Mouse (Mus musculus): ENCODE results near the gene Cd200r3. TPM values are rescaled to one million over a fixed set of nuclear protein-coding genes. Genes with fewer than 3 reads are reported as not detected.

The Cd200r3 gene
- not detected in 2 replicates for polyA plus RNA-seq (2016; fragmentation: Nextera tagmentation; extraction: Ambion mirVana)

- no peak for ATAC-seq (ENCODE audit: low FRiP score, low read depth)
- Histone ChIP-seq H3K27ac (replicated peaks) (no peak within 1 kb of the TSS), H3K4me3 (no peak within 1 kb of the TSS), H3K36me3 (no peaks in the 10 kb centered on the region), H3K27me3 (no peaks in the 10 kb centered on the region), H3K4me1 (no peaks in the 10 kb centered on the region), H3K9me3 (no peaks in the 10 kb centered on the region), H3K4me2 (replicated peaks) (no peak within 1 kb of the TSS), H3K9ac (replicated peaks) (no peak within 1 kb of the TSS)
- 91% methylated on average over 3 of the region's 3 CpGs for WGBS
Observed at GRCm38 (mm10) chr16:44943468-44943867, at the start of gene Cd200r3. Cd200r3 (plus strand) TSS chr16:44943678.

GRCm38 (mm10) chr16:44932016-44932415 is 11.5 kb upstream of the Cd200r3 start:
- WGBS: 88% methylated on average over 1 of the region's 1 CpGs
- no peak overlapping the region for H3K27ac ChIP-seq (replicated peaks)
- H3K4me3 ChIP-seq: no peak overlapping the region
- no peaks in the 10 kb centered on the region for H3K4me1 ChIP-seq
- H3K36me3 ChIP-seq: no peaks in the 10 kb centered on the region
- ATAC-seq (ENCODE audit: low FRiP score, low read depth): no peak
- H3K4me2 ChIP-seq (replicated peaks): no peak overlapping the region
- H3K27me3 ChIP-seq: no peaks in the 10 kb centered on the region
- no peaks in the 10 kb centered on the region for H3K9me3 ChIP-seq
- H3K9ac ChIP-seq (replicated peaks): no peak overlapping the region

GRCm38 (mm10) chr16:44951360-44952114 is 8.1 kb downstream of the Cd200r3 start:
- 73% methylated on average over 4 of the region's 4 CpGs for WGBS
- no peaks in the 10 kb centered on the region for H3K4me1 ChIP-seq

GRCm38 (mm10) chr16:44962296-44962695 is 18.8 kb downstream of the Cd200r3 start:
- H3K4me1 ChIP-seq: no peaks in the 10 kb centered on the region
- H3K4me2 ChIP-seq (replicated peaks): no peak overlapping the region
- no peak for ATAC-seq (ENCODE audit: low FRiP score, low read depth)
- no peaks in the 10 kb centered on the region for H3K9me3 ChIP-seq
- no peaks in the 10 kb centered on the region for H3K27me3 ChIP-seq
- H3K36me3 ChIP-seq: no peaks in the 10 kb centered on the region
- WGBS: 84% methylated on average over 2 of the region's 2 CpGs
- H3K27ac ChIP-seq (replicated peaks): no peak overlapping the region
- H3K4me3 ChIP-seq: no peak overlapping the region
- H3K9ac ChIP-seq (replicated peaks): no peak overlapping the region

More at GRCm38 (mm10) chr16:44951360-44952114, 8.1 kb downstream of the Cd200r3 start:
- ATAC-seq (ENCODE audit: low FRiP score, low read depth): no peak
- Histone ChIP-seq H3K36me3 (no peaks in the 10 kb centered on the region), H3K27me3 (no peaks in the 10 kb centered on the region), H3K4me2 (replicated peaks) (no peak overlapping the region), H3K4me3 (no peak overlapping the region), H3K9ac (replicated peaks) (no peak overlapping the region), H3K27ac (replicated peaks) (no peak overlapping the region), H3K9me3 (no peaks in the 10 kb centered on the region)

GRCm38 (mm10) chr16:44962777-44963176 is 19.3 kb downstream of the Cd200r3 start:
- 83% methylated on average over 2 of the region's 2 CpGs for WGBS

GRCm38 (mm10) chr16:44964526-44965374 is 21.3 kb downstream of the Cd200r3 start:
- H3K36me3 ChIP-seq: no peaks in the 10 kb centered on the region
- WGBS: 91% methylated on average over 6 of the region's 6 CpGs
- H3K9me3 ChIP-seq: no peaks in the 10 kb centered on the region
- ATAC-seq (ENCODE audit: low FRiP score, low read depth): no peak
- H3K27me3 ChIP-seq: no peaks in the 10 kb centered on the region
- no peak overlapping the region for H3K4me2 ChIP-seq (replicated peaks)
- no peak overlapping the region for H3K4me3 ChIP-seq
- no peak overlapping the region for H3K27ac ChIP-seq (replicated peaks)
- no peaks in the 10 kb centered on the region for H3K4me1 ChIP-seq
- H3K9ac ChIP-seq (replicated peaks): no peak overlapping the region

More at GRCm38 (mm10) chr16:44962777-44963176, 19.3 kb downstream of the Cd200r3 start:
- no peak overlapping the region for H3K4me3 ChIP-seq
- no peaks in the 10 kb centered on the region for H3K27me3 ChIP-seq
- no peak overlapping the region for H3K27ac ChIP-seq (replicated peaks)
- H3K36me3 ChIP-seq: no peaks in the 10 kb centered on the region
- no peak overlapping the region for H3K4me2 ChIP-seq (replicated peaks)
- no peak for ATAC-seq (ENCODE audit: low FRiP score, low read depth)
- H3K9ac ChIP-seq (replicated peaks): no peak overlapping the region
- H3K9me3 ChIP-seq: no peaks in the 10 kb centered on the region
- H3K4me1 ChIP-seq: no peaks in the 10 kb centered on the region

GRCm38 (mm10) chr16:44965428-44965827 is 21.9 kb downstream of the Cd200r3 start:
- Histone ChIP-seq H3K4me3 (no peak overlapping the region), H3K4me2 (replicated peaks) (no peak overlapping the region), H3K36me3 (no peaks in the 10 kb centered on the region), H3K27ac (replicated peaks) (no peak overlapping the region), H3K27me3 (no peaks in the 10 kb centered on the region), H3K9me3 (no peaks in the 10 kb centered on the region), H3K9ac (replicated peaks) (no peak overlapping the region), H3K4me1 (no peaks in the 10 kb centered on the region)
- WGBS: 90% methylated on average over 8 of the region's 8 CpGs
- ATAC-seq (ENCODE audit: low FRiP score, low read depth): no peak

- Histone ChIP-seq H3K9me3 (no peaks in the 10 kb centered on the region), H3K36me3 (no peaks in the 10 kb centered on the region), H3K27me3 (no peaks in the 10 kb centered on the region), H3K4me3 (no peak overlapping the region), H3K27ac (replicated peaks) (no peak overlapping the region), H3K4me1 (no peaks in the 10 kb centered on the region), H3K4me2 (replicated peaks) (no peak overlapping the region), H3K9ac (replicated peaks) (no peak overlapping the region)
- 79% methylated on average over 3 of the region's 3 CpGs for WGBS
- ATAC-seq (ENCODE audit: low FRiP score, low read depth): no peak
Observed at GRCm38 (mm10) chr16:44965890-44966289, 22.4 kb downstream of the Cd200r3 start.

GRCm38 (mm10) chr16:44966891-44967290 is 23.4 kb downstream of the Cd200r3 start:
- Histone ChIP-seq H3K4me1 (no peaks in the 10 kb centered on the region), H3K9ac (replicated peaks) (no peak overlapping the region), H3K36me3 (no peaks in the 10 kb centered on the region), H3K9me3 (no peaks in the 10 kb centered on the region), H3K4me3 (no peak overlapping the region), H3K27me3 (no peaks in the 10 kb centered on the region), H3K27ac (replicated peaks) (no peak overlapping the region), H3K4me2 (replicated peaks) (no peak overlapping the region)
- 88% methylated on average over 4 of the region's 4 CpGs for WGBS
- no peak for ATAC-seq (ENCODE audit: low FRiP score, low read depth)

GRCm38 (mm10) chr16:44968113-44968512 is 24.6 kb downstream of the Cd200r3 start:
- H3K9me3 ChIP-seq: no peaks in the 10 kb centered on the region
- no peak overlapping the region for H3K27ac ChIP-seq (replicated peaks)
- no peaks in the 10 kb centered on the region for H3K4me1 ChIP-seq
- H3K36me3 ChIP-seq: no peaks in the 10 kb centered on the region
- 91% methylated on average over 3 of the region's 3 CpGs for WGBS
- H3K27me3 ChIP-seq: no peaks in the 10 kb centered on the region
- no peak for ATAC-seq (ENCODE audit: low FRiP score, low read depth)
- no peak overlapping the region for H3K4me3 ChIP-seq
- H3K9ac ChIP-seq (replicated peaks): no peak overlapping the region
- H3K4me2 ChIP-seq (replicated peaks): no peak overlapping the region

GRCm38 (mm10) chr16:44970925-44971324 is 27.4 kb downstream of the Cd200r3 start:
- no peak for ATAC-seq (ENCODE audit: low FRiP score, low read depth)
- Histone ChIP-seq H3K4me1 (no peaks in the 10 kb centered on the region), H3K4me2 (replicated peaks) (no peak overlapping the region), H3K27ac (replicated peaks) (no peak overlapping the region), H3K9me3 (no peaks in the 10 kb centered on the region), H3K4me3 (no peak overlapping the region), H3K27me3 (no peaks in the 10 kb centered on the region), H3K36me3 (no peaks in the 10 kb centered on the region), H3K9ac (replicated peaks) (no peak overlapping the region)
- WGBS: 81% methylated on average over 4 of the region's 4 CpGs

- Histone ChIP-seq H3K36me3 (no peaks in the 10 kb centered on the region), H3K4me1 (no peaks in the 10 kb centered on the region), H3K9me3 (no peaks in the 10 kb centered on the region), H3K4me3 (no peak overlapping the region), H3K27me3 (no peaks in the 10 kb centered on the region), H3K27ac (replicated peaks) (no peak overlapping the region), H3K4me2 (replicated peaks) (no peak overlapping the region), H3K9ac (replicated peaks) (no peak overlapping the region)
- WGBS: 78% methylated on average over 2 of the region's 2 CpGs
- ATAC-seq (ENCODE audit: low FRiP score, low read depth): no peak
Observed at GRCm38 (mm10) chr16:44974042-44974441, 30.6 kb downstream of the Cd200r3 start.
